Mouse (Mus musculus) ES-Bruce4 (cell line): ENCODE measurements around the gene Mtfr2.

Experiments
- CTCF ChIP-seq: IDR thresholded peaks from one replicate; pipeline ENCODE4 v1.8.1; 2011; ENCODE audit warnings: low read depth, low read length
- EP300 ChIP-seq: IDR thresholded peaks from 2 replicates; pipeline ENCODE4 v1.6.1; 2011; ENCODE audit warnings: low read depth, low read length; ENCODE audit not compliant: insufficient read depth

- TF ChIP-seq CTCF (no peak), EP300 (no peak)
Observed at GRCm38 (mm10) chr10:20381352-20381751, 33.8 kb downstream of the Mtfr2 start.
